Mouse (Mus musculus) left cerebral cortex, postnatal 14 days (tissue): ENCODE measurements around the gene M6pr. TPM values are rescaled to one million over a fixed set of nuclear protein-coding genes. Genes with fewer than 3 reads are reported as not detected.
A peak's percentile ranks its signal among the peaks of the same experiment; 100 is the strongest.

Experiments
- DNase-seq, 2 experiments: peaks; one replicate each; pipeline ENCODE4 v3.0.0; 2021 to 2022; ENCODE audit warnings: low spot score in 2 of 2, mixed read lengths in 1 of 2
- intact Hi-C: fragments of 180-260 bp; cut with DNase I; formaldehyde crosslinking; loops from one replicate; pipeline ENCODE4 v1.15.1; 2025
- long read RNA-seq, 2 experiments: library from polyadenylated mRNA; stranded (forward); transcript quantifications; one replicate each; pipeline ENCODE4 v2.0.0; 2021
- total RNA-seq, 2 experiments: library from RNA; stranded (reverse); gene quantifications; 2 replicates each; pipeline ENCODE4 v1.2.3; 2021

The M6pr gene
- total RNA-seq, result 10 to 100 TPM; 52.8 to 55.1 TPM
- long read RNA-seq, experiment 1, transcript M6pr-201 (7 exons, 2,515 nt), result major isoform, 104 of 113 reads
- long read RNA-seq, experiment 1, partial matches to known transcripts, result 3 of 113 reads
- long read RNA-seq, experiment 1, other reads (novel, unspliced or antisense), result 4 of 113 reads
- long read RNA-seq, experiment 2, transcript M6pr-201 (7 exons, 2,515 nt), result major isoform, 74 of 81 reads
- long read RNA-seq, experiment 2, partial matches to known transcripts, result 3 of 81 reads
- long read RNA-seq, experiment 2, other reads (novel, unspliced or antisense), result 3 of 81 reads

- intact Hi-C loops, result loop anchor here (10.0 kb wide), 1 partner anchor 204 kb away; no protein-coding TSS in a partner anchor
- peak; percentile 97 to 99 for DNase-seq
Measured at GRCm38 (mm10) chr6:122308505-122309393, at the start of gene M6pr. Gene M6pr (plus strand): TSS chr6:122308720.

- DNase-seq, result no peak
- intact Hi-C loops, result no loop called here
Measured at GRCm38 (mm10) chr6:122262543-122262942, 46.0 kb upstream of the M6pr start.

DNA sequence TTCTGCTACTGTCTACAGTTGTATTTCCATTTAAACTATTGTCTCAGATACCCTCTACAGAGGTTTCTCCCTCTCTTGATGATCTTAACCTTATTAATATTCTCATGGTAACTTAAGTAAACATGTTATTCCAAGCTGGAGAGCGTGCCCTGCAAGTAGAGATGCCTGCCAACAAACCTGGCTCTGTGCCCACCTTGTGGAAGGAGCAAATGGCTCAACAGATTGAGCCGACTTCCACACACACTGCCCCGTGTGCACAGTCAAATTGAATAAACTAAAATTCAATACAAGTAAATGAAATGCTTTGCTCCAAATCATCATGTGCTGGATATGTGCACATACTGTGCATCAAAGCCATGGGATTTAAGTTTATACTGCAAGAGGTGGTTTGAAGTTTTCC is 40.0 kb upstream of the M6pr start:
- intact Hi-C loops, result no loop called here
- DNase-seq, result peak; percentile 40 to 44

- intact Hi-C loops, result no loop called here
- no peak for DNase-seq
Measured at GRCm38 (mm10) chr6:122269170-122269569, 39.4 kb upstream of the M6pr start.

GRCm38 (mm10) chr6:122270152-122270551 is 38.4 kb upstream of the M6pr start:
- DNase-seq, result peak in 1 of 2 experiments; percentile 12
- intact Hi-C loops, result no loop called here

- no peak for DNase-seq
Measured at GRCm38 (mm10) chr6:122274546-122274945, 34.0 kb upstream of the M6pr start.

GRCm38 (mm10) chr6:122276565-122276964 is 32.0 kb upstream of the M6pr start:
- no peak for DNase-seq
- intact Hi-C loops, result no loop called here

More at GRCm38 (mm10) chr6:122274546-122274945, 34.0 kb upstream of the M6pr start:
- intact Hi-C loops, result no loop called here

DNA sequence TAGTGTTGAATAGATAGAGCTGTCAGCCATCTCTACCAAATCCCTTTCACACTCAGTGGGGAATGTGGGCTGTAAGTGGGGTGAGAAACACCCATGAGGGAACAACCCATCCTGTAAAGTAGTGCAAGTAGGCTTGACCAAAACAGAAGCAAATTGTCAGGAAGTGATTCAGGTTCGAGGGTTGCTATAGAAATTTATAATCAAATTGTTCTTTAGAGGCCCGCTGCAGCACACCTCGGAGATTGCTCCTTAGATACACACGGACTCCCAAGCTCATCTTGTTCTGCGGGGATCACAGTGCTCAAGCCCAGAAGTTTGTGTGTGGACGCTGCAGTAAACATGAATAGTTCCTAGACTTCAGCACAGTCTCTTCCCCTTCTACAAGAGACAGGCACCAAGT is 25.7 kb upstream of the M6pr start, which contains the start of gene Klrg1:
TSS of gene Klrg1 (minus strand) at position 101 of the 400 bp plus-strand sequence.
- no peak for DNase-seq
- intact Hi-C loops, result no loop called here

- intact Hi-C loops, result no loop called here
- DNase-seq, result no peak
Measured at GRCm38 (mm10) chr6:122283429-122283828, 25.1 kb upstream of the M6pr start.

- intact Hi-C loops, result no loop called here
- DNase-seq, result no peak
Measured at GRCm38 (mm10) chr6:122284304-122284703, 24.2 kb upstream of the M6pr start.

DNA sequence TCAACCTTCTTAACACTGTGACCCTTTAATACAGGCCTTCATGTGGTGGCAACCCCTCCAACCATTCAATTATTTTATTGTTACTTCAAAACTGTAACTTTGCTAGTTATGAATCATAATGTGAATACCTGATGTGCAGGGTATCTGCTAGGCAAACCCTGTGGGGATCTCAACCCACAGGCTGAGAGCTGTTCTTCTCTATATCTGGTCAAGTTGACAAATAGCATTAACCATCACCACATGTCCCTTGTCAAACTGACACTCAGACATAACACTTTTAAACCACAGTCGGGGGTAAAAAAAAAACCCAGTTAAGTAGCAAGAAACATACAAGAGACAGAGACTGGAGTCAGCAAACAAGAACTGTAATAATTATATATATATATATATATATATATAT is 23.7 kb upstream of the M6pr start:
- intact Hi-C loops, result no loop called here
- no peak for DNase-seq

- no peak for DNase-seq
- intact Hi-C loops, result no loop called here
Measured at GRCm38 (mm10) chr6:122288263-122288662, 20.3 kb upstream of the M6pr start.

- DNase-seq, result no peak
- intact Hi-C loops, result no loop called here
Measured at GRCm38 (mm10) chr6:122289313-122289712, 19.2 kb upstream of the M6pr start.

DNA sequence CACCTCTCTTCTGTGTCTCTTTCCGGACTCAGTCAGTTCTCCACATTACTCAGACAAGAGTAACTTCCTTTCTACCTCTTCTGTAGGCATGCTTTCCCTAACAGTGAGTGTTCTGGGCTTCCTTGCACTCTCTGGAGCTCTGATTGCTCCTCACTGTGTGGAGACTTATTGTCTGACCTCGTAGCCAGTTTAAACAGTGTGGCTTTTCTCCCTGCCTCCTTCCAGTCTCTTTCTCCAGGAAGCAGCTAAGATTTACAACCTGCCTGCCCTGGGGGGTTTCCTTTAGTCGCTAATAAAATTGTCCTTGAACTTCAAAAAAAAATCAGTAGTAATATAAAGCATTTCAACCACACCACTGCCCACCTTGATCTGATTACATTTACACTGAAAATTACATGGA is 18.3 kb upstream of the M6pr start:
- DNase-seq, result no peak
- intact Hi-C loops, result no loop called here

- no peak for DNase-seq
- intact Hi-C loops, result no loop called here
Measured at GRCm38 (mm10) chr6:122291264-122291663, 17.3 kb upstream of the M6pr start.

DNA sequence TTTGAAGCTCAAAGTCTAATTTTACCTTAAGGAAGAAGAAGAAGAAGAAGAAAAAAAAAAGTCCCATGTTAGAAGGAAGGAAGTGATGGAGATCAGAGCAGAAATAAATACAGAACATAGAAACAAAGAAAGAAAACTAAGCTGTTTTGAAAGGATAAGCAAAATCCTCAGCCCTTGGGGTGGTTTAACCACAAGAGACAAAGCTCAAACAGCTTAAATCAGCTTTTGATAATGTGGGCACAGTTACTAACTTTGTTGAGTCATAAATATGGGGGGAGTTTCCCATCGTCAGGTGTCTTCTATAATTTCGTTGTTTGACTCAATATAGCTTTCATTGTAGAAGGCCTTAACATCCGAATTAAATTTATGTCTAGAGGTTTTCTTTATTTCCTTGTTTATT is 16.8 kb upstream of the M6pr start:
- intact Hi-C loops, result no loop called here
- no peak for DNase-seq

DNA sequence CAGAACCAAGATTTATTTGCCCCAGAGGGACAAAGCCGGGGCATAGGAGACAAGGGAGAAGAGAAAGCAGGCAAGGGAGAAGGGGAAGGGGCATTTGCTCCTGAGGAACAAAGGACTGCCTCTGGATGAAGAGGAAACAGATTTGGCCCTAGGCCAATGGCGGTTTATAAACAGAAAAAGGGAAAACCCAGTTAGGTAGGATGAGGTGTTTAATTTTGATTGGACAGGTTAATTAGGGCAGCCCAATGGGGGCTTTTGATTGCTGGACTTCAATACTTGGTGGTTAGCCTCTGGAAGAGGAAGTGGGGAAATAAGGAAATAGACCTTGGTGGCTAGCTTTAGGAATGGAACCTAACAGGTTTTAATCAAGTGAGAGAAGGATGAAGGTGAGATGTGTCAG is 16.3 kb upstream of the M6pr start:
- DNase-seq, result no peak
- intact Hi-C loops, result no loop called here

GRCm38 (mm10) chr6:122293121-122293520 is 15.4 kb upstream of the M6pr start:
- intact Hi-C loops, result no loop called here

DNA sequence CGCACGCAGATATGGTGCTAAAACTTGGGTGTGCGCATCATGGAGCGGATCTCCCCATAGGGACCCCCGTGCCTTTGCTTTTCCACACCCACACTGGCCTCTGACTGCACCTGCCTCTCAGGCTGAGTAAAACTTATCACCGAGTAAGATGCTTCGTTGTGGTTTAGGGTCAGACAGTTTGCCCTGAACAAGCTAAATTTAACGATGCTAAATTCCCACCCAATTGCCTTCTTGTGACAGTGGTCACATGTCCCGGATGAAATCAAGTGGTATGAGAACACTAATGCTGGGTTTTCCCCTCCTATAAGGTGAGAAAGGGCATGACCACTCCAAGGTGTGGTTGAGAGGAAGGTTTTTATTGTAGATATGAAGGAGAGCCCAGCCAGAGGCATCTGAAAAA is 14.7 kb upstream of the M6pr start:
- intact Hi-C loops, result no loop called here
- DNase-seq, result no peak

More at GRCm38 (mm10) chr6:122293121-122293520, 15.4 kb upstream of the M6pr start:
- no peak for DNase-seq

DNA sequence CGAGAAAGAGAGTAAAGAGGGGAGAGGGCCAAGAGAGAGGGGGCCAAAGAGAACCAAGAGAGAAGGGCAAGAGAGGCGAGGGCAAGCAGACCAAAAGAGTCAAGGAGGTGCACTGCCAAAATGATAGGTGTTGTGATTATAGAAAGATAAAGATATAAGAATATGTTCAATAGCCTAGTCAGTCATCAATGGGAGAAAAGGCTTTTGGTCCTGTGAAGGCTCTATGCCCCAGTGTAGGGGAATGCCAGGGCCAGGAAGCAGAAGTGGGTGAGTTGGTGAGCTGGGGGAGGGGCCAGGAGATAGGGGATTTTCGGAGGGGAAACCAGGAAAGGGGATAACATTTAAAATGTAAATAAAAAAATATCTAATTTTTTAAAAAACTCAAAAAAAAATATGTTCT is 14.2 kb upstream of the M6pr start:
- DNase-seq, result no peak
- intact Hi-C loops, result no loop called here

- no peak for DNase-seq
- intact Hi-C loops, result no loop called here
Measured at GRCm38 (mm10) chr6:122295242-122295641, 13.3 kb upstream of the M6pr start.
